Mouse (Mus musculus): Measurements from ENCODE around the gene Ifna4. TPM values are rescaled to one million over a fixed set of nuclear protein-coding genes. Genes with fewer than 3 reads are reported as not detected.

Gene Ifna4
- polyA plus RNA-seq, 1 experiment from 2014 or later, result not detected

- H3K27me3 ChIP-seq, result peaks cover 17% of the 10 kb centered on the region
- no peaks in the 10 kb centered on the region for H3K9me3 ChIP-seq
- peak overlapping the region; percentile 99 for H3K4me2 ChIP-seq
- peak overlapping the region; percentile 54; the same call in 1 of the 2 replicates for H3K9ac ChIP-seq
- H3K4me3 ChIP-seq, result peak overlapping the region; percentile 53
- ATAC-seq (ENCODE audit: low FRiP score, low read depth), result peak; percentile 75
- H3K4me1 ChIP-seq (replicated peaks), result peaks cover 7% of the 10 kb centered on the region
- H3K27ac ChIP-seq (replicated peaks), result 0 out of 2 replicates have a peak overlapping the region, but pooled peaks have one; percentile 38
- no peaks in the 10 kb centered on the region for H3K36me3 ChIP-seq
- WGBS, result 7% methylated on average over 30 of the region's 31 CpGs
Measured at GRCm38 (mm10) chr4:88867926-88868911, 26.6 kb downstream of the Ifna4 start.

- Histone ChIP-seq H3K27me3 (no peaks in the 10 kb centered on the region), H3K9ac (no peak overlapping the region), H3K4me3 (no peak overlapping the region), H3K27ac (replicated peaks) (no peak overlapping the region), H3K4me2 (no peak overlapping the region), H3K9me3 (no peaks in the 10 kb centered on the region), H3K36me3 (no peaks in the 10 kb centered on the region), H3K4me1 (replicated peaks) (peaks cover 4% of the 10 kb centered on the region)
- ATAC-seq (ENCODE audit: low FRiP score, low read depth), result no peak
- 0% methylated on average over 2 of the region's 2 CpGs for WGBS
Measured at GRCm38 (mm10) chr4:88872691-88873090, 31.0 kb downstream of the Ifna4 start.

- no peak overlapping the region for H3K9ac ChIP-seq
- 77% methylated on average over 4 of the region's 4 CpGs for WGBS
- H3K4me1 ChIP-seq (replicated peaks), result no peaks in the 10 kb centered on the region
- no peaks in the 10 kb centered on the region for H3K27me3 ChIP-seq
- no peak overlapping the region for H3K27ac ChIP-seq (replicated peaks)
- H3K9me3 ChIP-seq, result no peaks in the 10 kb centered on the region
- H3K4me3 ChIP-seq, result no peak overlapping the region
- ATAC-seq (ENCODE audit: low FRiP score, low read depth), result no peak
- no peak overlapping the region for H3K4me2 ChIP-seq
- H3K36me3 ChIP-seq, result no peaks in the 10 kb centered on the region
Measured at GRCm38 (mm10) chr4:88875435-88876095, 33.9 kb downstream of the Ifna4 start.

GRCm38 (mm10) chr4:88876520-88876919 is 34.9 kb downstream of the Ifna4 start:
- Histone ChIP-seq H3K4me1 (replicated peaks) (no peaks in the 10 kb centered on the region), H3K9ac (no peak overlapping the region), H3K27me3 (no peaks in the 10 kb centered on the region), H3K9me3 (no peaks in the 10 kb centered on the region), H3K4me2 (no peak overlapping the region), H3K36me3 (no peaks in the 10 kb centered on the region), H3K27ac (replicated peaks) (no peak overlapping the region), H3K4me3 (no peak overlapping the region)
- WGBS, result 83% methylated on average over 4 of the region's 4 CpGs
- ATAC-seq (ENCODE audit: low FRiP score, low read depth), result no peak

GRCm38 (mm10) chr4:88878246-88878645 is 36.6 kb downstream of the Ifna4 start:
- Histone ChIP-seq H3K9me3 (no peaks in the 10 kb centered on the region), H3K36me3 (no peaks in the 10 kb centered on the region), H3K4me3 (no peak overlapping the region), H3K4me1 (replicated peaks) (no peaks in the 10 kb centered on the region), H3K9ac (no peak overlapping the region), H3K27me3 (no peaks in the 10 kb centered on the region), H3K4me2 (no peak overlapping the region), H3K27ac (replicated peaks) (no peak overlapping the region)
- ATAC-seq (ENCODE audit: low FRiP score, low read depth), result no peak
- 50% methylated on average over 10 of the region's 10 CpGs for WGBS

GRCm38 (mm10) chr4:88878772-88879171 is 37.1 kb downstream of the Ifna4 start:
- H3K36me3 ChIP-seq, result no peaks in the 10 kb centered on the region
- H3K9me3 ChIP-seq, result no peaks in the 10 kb centered on the region
- WGBS, result 74% methylated on average over 4 of the region's 4 CpGs
- H3K27me3 ChIP-seq, result no peaks in the 10 kb centered on the region
- no peak overlapping the region for H3K9ac ChIP-seq
- ATAC-seq (ENCODE audit: low FRiP score, low read depth), result no peak
- no peaks in the 10 kb centered on the region for H3K4me1 ChIP-seq (replicated peaks)
- no peak overlapping the region for H3K4me2 ChIP-seq
- H3K4me3 ChIP-seq, result no peak overlapping the region
- no peak overlapping the region for H3K27ac ChIP-seq (replicated peaks)

- Histone ChIP-seq H3K9ac (no peak within 1 kb of the TSS), H3K4me2 (no peak within 1 kb of the TSS), H3K27me3 (no peaks in the 10 kb centered on the region), H3K4me3 (no peak within 1 kb of the TSS), H3K4me1 (replicated peaks) (no peaks in the 10 kb centered on the region), H3K36me3 (no peaks in the 10 kb centered on the region), H3K9me3 (no peaks in the 10 kb centered on the region), H3K27ac (replicated peaks) (no peak within 1 kb of the TSS)
- no peak for ATAC-seq (ENCODE audit: low FRiP score, low read depth)
- 87% methylated on average over 8 of the region's 8 CpGs for WGBS
Measured at GRCm38 (mm10) chr4:88880101-88880500, 38.4 kb downstream of the Ifna4 start, which contains the start of gene Ifne. Gene Ifne, minus strand, starts transcription at chr4:88880201.

GRCm38 (mm10) chr4:88888236-88888635 is 46.6 kb downstream of the Ifna4 start:
- Histone ChIP-seq H3K36me3 (no peaks in the 10 kb centered on the region), H3K9ac (no peak overlapping the region), H3K27ac (replicated peaks) (no peak overlapping the region), H3K4me2 (no peak overlapping the region), H3K9me3 (no peaks in the 10 kb centered on the region), H3K27me3 (no peaks in the 10 kb centered on the region), H3K4me3 (no peak overlapping the region), H3K4me1 (replicated peaks) (no peaks in the 10 kb centered on the region)
- ATAC-seq (ENCODE audit: low FRiP score, low read depth), result no peak

Other genes starting within 250 kb of the Ifna4 start
- gene Ifna9, start 249.5 kb upstream of the Ifna4 start, polyA plus RNA-seq (2015; fragmentation: Nextera tagmentation; extraction: Ambion mirVana), result not detected in 2 replicates
- gene Ifna12, start 238.5 kb upstream of the Ifna4 start, polyA plus RNA-seq (2015; fragmentation: Nextera tagmentation; extraction: Ambion mirVana), result not detected in 2 replicates
- gene C87499, start 207.4 kb upstream of the Ifna4 start, polyA plus RNA-seq (2015; fragmentation: Nextera tagmentation; extraction: Ambion mirVana), result not detected in 2 replicates
- gene Ifna13, start 197.4 kb upstream of the Ifna4 start, polyA plus RNA-seq (2015; fragmentation: Nextera tagmentation; extraction: Ambion mirVana), result not detected in 2 replicates
- not detected in 2 replicates for gene Ifna16, start 164.9 kb upstream of the Ifna4 start, polyA plus RNA-seq (2015; fragmentation: Nextera tagmentation; extraction: Ambion mirVana)
- gene Ifna2, start 157.9 kb upstream of the Ifna4 start, polyA plus RNA-seq (2015; fragmentation: Nextera tagmentation; extraction: Ambion mirVana), result not detected in 2 replicates
- gene Ifnab, start 150.5 kb upstream of the Ifna4 start, polyA plus RNA-seq (2015; fragmentation: Nextera tagmentation; extraction: Ambion mirVana), result not detected in 2 replicates
- 1.2 and 1.8 TPM in 2 replicates for gene Gm26566, start 120.1 kb upstream of the Ifna4 start, polyA plus RNA-seq (2015; fragmentation: Nextera tagmentation; extraction: Ambion mirVana)
- gene Klhl9, start 119.4 kb upstream of the Ifna4 start, polyA plus RNA-seq (2015; fragmentation: Nextera tagmentation; extraction: Ambion mirVana), result 100 and 103 TPM in 2 replicates
- not detected in 2 replicates for gene Gm13271, start 87.0 kb upstream of the Ifna4 start, polyA plus RNA-seq (2015; fragmentation: Nextera tagmentation; extraction: Ambion mirVana)
- 0.16 TPM in 1 of 2 replicates, not detected in the other for gene Gm13283, start 81.7 kb upstream of the Ifna4 start, polyA plus RNA-seq (2015; fragmentation: Nextera tagmentation; extraction: Ambion mirVana)
- gene Gm13290, start 68.0 kb upstream of the Ifna4 start, polyA plus RNA-seq (2015; fragmentation: Nextera tagmentation; extraction: Ambion mirVana), result 0.25 TPM in 1 of 2 replicates, not detected in the other
- not detected in 2 replicates for gene Gm13289, start 64.9 kb upstream of the Ifna4 start, polyA plus RNA-seq (2015; fragmentation: Nextera tagmentation; extraction: Ambion mirVana)
- not detected in 2 replicates for gene Gm13272, start 62.0 kb upstream of the Ifna4 start, polyA plus RNA-seq (2015; fragmentation: Nextera tagmentation; extraction: Ambion mirVana)
- gene Ifnz, start 59.7 kb upstream of the Ifna4 start, polyA plus RNA-seq (2015; fragmentation: Nextera tagmentation; extraction: Ambion mirVana), result not detected in 2 replicates
- gene Gm13276, start 56.2 kb upstream of the Ifna4 start, polyA plus RNA-seq (2015; fragmentation: Nextera tagmentation; extraction: Ambion mirVana), result not detected in 2 replicates
- gene Gm13277, start 53.2 kb upstream of the Ifna4 start, polyA plus RNA-seq (2015; fragmentation: Nextera tagmentation; extraction: Ambion mirVana), result not detected in 2 replicates
- not detected in 2 replicates for gene Gm13278, start 50.3 kb upstream of the Ifna4 start, polyA plus RNA-seq (2015; fragmentation: Nextera tagmentation; extraction: Ambion mirVana)
- not detected in 2 replicates for gene Gm13275, start 47.4 kb upstream of the Ifna4 start, polyA plus RNA-seq (2015; fragmentation: Nextera tagmentation; extraction: Ambion mirVana)
- gene Gm13279, start 44.5 kb upstream of the Ifna4 start, polyA plus RNA-seq (2015; fragmentation: Nextera tagmentation; extraction: Ambion mirVana), result not detected in 2 replicates
- gene Gm13285, start 42.2 kb upstream of the Ifna4 start, polyA plus RNA-seq (2015; fragmentation: Nextera tagmentation; extraction: Ambion mirVana), result 0.13 TPM in 1 of 2 replicates, not detected in the other
- gene Gm13287, start 38.6 kb upstream of the Ifna4 start, polyA plus RNA-seq (2015; fragmentation: Nextera tagmentation; extraction: Ambion mirVana), result not detected in 2 replicates
- not detected in 2 replicates for gene Gm13288, start 36.3 kb upstream of the Ifna4 start, polyA plus RNA-seq (2015; fragmentation: Nextera tagmentation; extraction: Ambion mirVana)
- gene Ifna7, start 25.6 kb upstream of the Ifna4 start, polyA plus RNA-seq (2015; fragmentation: Nextera tagmentation; extraction: Ambion mirVana), result not detected in 2 replicates
- not detected in 2 replicates for gene Ifna11, start 21.9 kb upstream of the Ifna4 start, polyA plus RNA-seq (2015; fragmentation: Nextera tagmentation; extraction: Ambion mirVana)
- not detected in 2 replicates for gene Ifna6, start 14.4 kb upstream of the Ifna4 start, polyA plus RNA-seq (2015; fragmentation: Nextera tagmentation; extraction: Ambion mirVana)
- gene Ifna5, start 6.3 kb upstream of the Ifna4 start, polyA plus RNA-seq (2015; fragmentation: Nextera tagmentation; extraction: Ambion mirVana), result not detected in 2 replicates
- not detected in 2 replicates for gene Ifna1, start 8.2 kb downstream of the Ifna4 start, polyA plus RNA-seq (2015; fragmentation: Nextera tagmentation; extraction: Ambion mirVana)
- gene Ifne, start 38.3 kb downstream of the Ifna4 start, polyA plus RNA-seq (2015; fragmentation: Nextera tagmentation; extraction: Ambion mirVana), result not detected in 2 replicates

All from hindbrain, embryonic 15.5 days (tissue).